Mouse (Mus musculus) cerebellum, adult 9-11 months (tissue): Measurements from ENCODE around the gene 4933402N22Rik.
"Not testable (repeated sequence)": the region's sequence is repeated elsewhere in the genome, so short reads cannot be mapped to it uniquely, and the experiment has no call there.

Source experiments
- DNase-seq: peaks from one replicate; pipeline ENCODE4 v3.0.0; 2022

4933402N22Rik gene

DNA sequence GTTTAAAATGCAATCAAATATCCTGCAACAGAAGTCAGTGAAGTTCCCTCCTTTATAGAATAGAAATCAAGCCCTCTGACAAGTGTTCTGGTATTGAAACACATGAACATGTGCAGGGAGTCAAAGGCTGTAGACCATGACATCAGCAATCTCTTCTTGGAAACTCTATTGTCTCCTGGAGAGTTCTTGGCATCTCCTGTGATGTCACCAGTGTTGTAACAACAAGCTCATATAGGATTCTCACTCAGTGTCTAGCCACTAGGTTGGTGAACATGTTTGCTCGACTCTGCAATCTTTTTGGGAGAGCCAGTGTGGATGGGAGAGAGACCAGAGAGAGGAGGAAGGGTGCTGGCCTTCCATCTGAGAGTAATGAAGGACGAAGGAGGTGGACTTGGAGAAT, at the start of gene 4933402N22Rik:
4933402N22Rik (plus strand) TSS at position 301 of the 400 bp plus-strand sequence.
- DNase-seq = not testable (repeated sequence)

DNA sequence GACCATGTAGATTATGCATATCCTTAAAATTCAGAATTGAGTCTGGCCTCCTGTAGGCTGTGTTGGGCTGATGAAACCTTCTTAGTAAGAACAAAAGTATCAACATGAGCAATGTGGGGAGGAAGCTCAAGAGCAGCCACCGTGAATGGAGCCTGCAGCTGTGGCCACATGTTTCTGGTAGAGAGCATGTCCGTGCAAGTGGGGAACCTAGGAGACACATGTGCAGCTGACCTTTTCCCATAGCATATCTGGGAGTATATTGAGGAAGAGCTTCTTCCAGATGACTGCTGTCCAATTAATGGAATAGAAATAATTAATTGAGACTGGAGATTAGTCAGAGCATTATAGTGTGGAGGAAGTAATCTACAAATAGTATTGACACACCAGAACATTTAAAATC, 5.9 kb downstream of the 4933402N22Rik start:
- DNase-seq = not testable (repeated sequence)
